Mouse (Mus musculus) urinary bladder, postnatal 10 days (tissue): Measurements from ENCODE around the gene Stac2.

ENCODE experiments used
- DNase-seq: peaks from one replicate; pipeline ENCODE4 v3.0.0; 2022; ENCODE audit warnings: low spot score

The Stac2 gene

GRCm38 (mm10) chr11:97997387-97997960 is 55.8 kb downstream of the Stac2 start:
- DNase-seq, result no peak

DNA sequence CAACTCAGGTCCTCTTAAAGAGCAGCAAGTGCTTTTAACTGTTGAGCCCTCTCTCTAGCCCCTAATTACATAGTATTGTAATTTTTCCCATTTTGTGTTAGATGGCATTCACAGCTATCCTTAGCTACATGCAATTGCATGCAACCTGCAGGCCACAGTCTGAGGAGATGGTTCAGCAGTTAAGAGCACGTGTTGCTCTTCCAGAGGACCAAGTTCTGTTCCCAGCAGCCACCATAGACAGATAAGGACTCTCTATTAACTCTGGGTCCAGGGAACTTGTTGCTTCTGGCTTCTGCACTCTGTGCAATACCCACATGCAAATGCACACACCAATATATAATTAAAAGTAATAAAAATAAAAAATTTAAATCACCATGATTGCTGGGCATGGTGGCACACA is 56.6 kb downstream of the Stac2 start:
- no peak for DNase-seq

DNA sequence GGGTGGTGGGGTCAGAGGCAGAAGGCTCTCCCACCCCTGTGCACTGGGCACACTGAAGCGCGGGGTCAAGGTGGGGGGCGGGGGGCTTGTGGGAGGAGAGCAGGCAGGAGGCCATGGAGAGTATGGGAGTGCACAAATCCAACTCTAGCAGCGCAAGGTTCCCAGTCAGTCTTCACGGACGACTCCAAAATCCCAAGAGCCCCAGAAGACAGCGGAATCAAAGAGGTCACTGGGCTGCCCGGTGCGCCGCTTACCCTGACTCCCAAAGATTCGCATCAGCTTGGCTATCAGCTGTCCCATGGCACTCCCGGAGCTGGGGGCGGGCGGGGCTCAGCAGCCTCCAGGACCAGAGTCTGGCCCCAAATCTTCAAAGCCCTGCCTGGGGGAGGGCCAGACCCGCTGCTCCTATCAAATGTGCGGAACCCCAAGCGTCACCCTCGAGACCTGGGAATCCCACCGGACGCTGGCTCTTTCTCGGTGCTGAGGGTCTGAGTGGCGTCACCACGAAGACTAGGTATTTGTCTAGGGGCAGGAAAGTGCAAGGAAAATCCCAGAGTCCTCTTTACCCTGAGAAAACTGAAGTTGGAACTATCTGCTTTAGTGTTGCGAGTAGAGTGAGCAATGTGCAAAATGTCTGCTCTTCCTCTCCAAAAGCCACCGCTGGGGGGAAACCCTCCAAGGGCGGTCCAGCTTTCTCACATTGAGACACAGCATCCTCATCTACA is 57.5 kb downstream of the Stac2 start, which contains the start of gene Arl5c:
TSS of gene Arl5c (minus strand) at position 618 of the 725 bp plus-strand sequence.
- no peak for DNase-seq

DNA sequence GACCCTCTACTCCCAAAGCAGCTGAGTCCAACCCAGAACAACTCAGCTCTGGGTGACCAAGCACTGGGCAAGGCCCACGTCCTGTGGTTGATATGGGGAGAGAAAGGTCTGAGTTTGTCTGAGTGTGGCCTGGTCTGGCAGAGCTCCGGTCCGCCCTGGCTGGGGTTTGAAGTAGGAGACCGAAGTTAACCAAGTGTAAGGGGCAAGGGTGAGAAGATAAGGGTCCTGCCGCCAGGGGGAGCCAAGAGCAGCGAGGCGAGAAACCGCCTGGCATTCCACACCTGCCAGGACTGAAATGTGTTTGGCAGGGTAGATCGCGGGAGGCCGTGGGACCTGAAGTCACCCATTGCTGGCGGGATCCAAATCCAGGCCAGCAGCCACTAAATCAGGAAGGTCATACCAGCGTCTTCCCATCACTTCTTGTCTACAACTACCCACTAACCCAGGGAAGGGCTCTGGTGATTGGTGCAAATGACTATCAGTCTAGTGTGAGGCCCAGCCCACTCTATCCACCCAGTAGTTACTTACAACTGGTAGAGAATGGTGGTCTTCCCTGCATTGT is 58.6 kb downstream of the Stac2 start:
- DNase-seq, result no peak

DNA sequence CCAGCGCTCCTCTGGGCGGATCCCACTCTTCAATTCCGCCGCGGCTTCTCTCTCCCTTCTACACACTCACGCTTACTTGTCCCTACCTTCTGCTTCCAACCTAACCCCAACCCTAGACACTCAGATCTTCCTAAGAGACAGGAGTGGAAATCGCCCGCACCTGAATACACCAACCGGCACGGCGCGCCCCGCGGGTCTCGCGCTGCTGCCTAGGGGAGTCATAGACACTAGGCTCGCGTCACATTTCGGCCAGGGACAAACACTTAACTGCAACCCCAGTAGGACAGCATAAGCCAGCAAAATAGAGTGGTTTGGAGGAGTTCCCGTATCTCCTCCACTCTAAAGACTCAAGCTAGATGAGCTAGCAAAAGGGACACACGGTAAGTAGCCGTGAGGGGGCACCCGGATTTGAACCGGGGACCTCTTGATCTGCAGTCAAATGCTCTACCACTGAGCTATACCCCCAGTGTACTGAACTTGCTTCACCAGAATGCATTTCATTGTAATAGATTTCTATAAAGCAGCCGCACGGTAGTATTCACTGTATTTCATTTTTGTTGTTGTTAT is 64.6 kb downstream of the Stac2 start:
- DNase-seq, result no peak

- DNase-seq, result peak; percentile 85
Measured at GRCm38 (mm10) chr11:97987551-97988526, 65.4 kb downstream of the Stac2 start.

GRCm38 (mm10) chr11:97986738-97987465 is 66.4 kb downstream of the Stac2 start:
- DNase-seq, result no peak
